In the genomic region with DNA sequence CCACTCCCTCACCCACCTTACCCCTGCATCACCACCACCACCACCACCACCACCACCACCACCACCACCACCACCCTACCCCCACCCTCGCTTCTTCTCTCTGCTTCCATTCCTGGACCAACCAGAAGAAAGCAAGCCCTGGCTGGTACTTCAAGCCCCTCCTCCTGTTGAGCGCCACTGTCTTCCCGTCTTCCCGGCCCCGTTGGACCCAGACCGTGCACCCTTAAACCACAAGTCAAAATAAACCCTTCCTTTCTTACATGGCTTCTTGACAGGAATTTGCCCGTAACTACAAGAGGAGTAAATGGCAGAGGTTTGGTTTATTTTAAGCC, we compare ENCODE assay signal across 13 mouse cellular contexts. TPM values are rescaled to one million over a fixed set of nuclear protein-coding genes. Genes with fewer than 3 reads are reported as not detected.
DNase-seq lines count a peak whose midpoint lies in the region; ATAC-seq and TF ChIP-seq lines count a peak whose summit lies in the region.
"Had no signal": no experiment of that assay in that cellular context is flagged by ENCODE, and none has a peak within 500 bp of the region (broad histone marks: within the 10 kb centered on the region; RNA-seq: fewer than 3 reads in every experiment).

No protein-coding gene starts in this region.

- peak overlapping the region; percentile 58 for H3K4me2 ChIP-seq in liver, embryonic 15.5 days
- H3K4me2 ChIP-seq: hindbrain, embryonic 14.5 days; midbrain, embryonic 15.5 days had no signal

- H3K36me3 ChIP-seq in heart, embryonic 10.5 days, result no peaks in the 10 kb centered on the region
- no peaks in the 10 kb centered on the region for H3K36me3 ChIP-seq in liver, embryonic 15.5 days (replicated peaks)
- H3K36me3 ChIP-seq: forebrain, embryonic 12.5 days; midbrain, embryonic 15.5 days had no signal

- DNase-seq in heart, embryonic 10.5 days (ENCODE audit: low spot score), result no peak
- DNase-seq in heart, postnatal 14 days, result no peak
- DNase-seq in left cerebral cortex, adult 2 months (ENCODE audit: extremely low spot score in 1 of 2, low spot score in 2 of 2), result no peak
- DNase-seq in left cerebral cortex, adult 11 months (ENCODE audit: low spot score), result no peak
- no peak for DNase-seq in left cerebral cortex, adult 8-10 months (ENCODE audit: low spot score in 2 of 2)
- DNase-seq: embryo, embryonic 11 days; gastrocnemius, adult 2 months had no signal

- intact Hi-C loops in heart, postnatal 14 days (cut with DNase I), result no loop called here
- intact Hi-C loops in left cerebral cortex, adult 2 months (cut with DNase I), result loop anchor here (1.0 to 10.0 kb wide), 4 partner anchors 26 to 173 kb away; no protein-coding TSS in a partner anchor

- TF ChIP-seq CTCF in left cerebral cortex, adult 2 months (IDR thresholded peaks at IDR 0.05), result no peak
- TF ChIP-seq CTCF in cortical plate, adult 2 months (IDR thresholded peaks at IDR 0.05; ENCODE audit: extremely low read depth, insufficient read depth, low read length), result no peak

- peaks cover 4% of the 10 kb centered on the region; the same call in 1 of the 2 replicates for H3K9me3 ChIP-seq in heart, embryonic 10.5 days
- H3K9me3 ChIP-seq in liver, embryonic 15.5 days (replicated peaks), result peaks cover 5% of the 10 kb centered on the region; the same call in 1 of the 2 replicates
- H3K9me3 ChIP-seq: midbrain, embryonic 15.5 days had no signal

- ATAC-seq in liver, embryonic 15.5 days (ENCODE audit: insufficient read depth), result peak; percentile 40
- no peak for ATAC-seq in CD4-positive, CD25-positive, alpha-beta regulatory T cell, adult 4 months
- ATAC-seq: midbrain, embryonic 15.5 days had no signal

- H3K4me1 ChIP-seq in heart, embryonic 10.5 days, result 0 out of 2 replicates have a peak, but pooled peaks cover 6% of the 10 kb centered on the region
- peaks cover 5% of the 10 kb centered on the region; the same call in 1 of the 2 replicates for H3K4me1 ChIP-seq in cortical plate, adult 2 months (ENCODE audit: control insufficient read depth, insufficient read depth, low read length)
- H3K4me1 ChIP-seq in liver, embryonic 15.5 days (replicated peaks), result peaks cover 15% of the 10 kb centered on the region; the same call in 1 of the 2 replicates
- H3K4me1 ChIP-seq: midbrain, embryonic 15.5 days had no signal

- TF ChIP-seq POLR2A in cortical plate, adult 2 months (IDR thresholded peaks at IDR 0.05; ENCODE audit: extremely low read depth, insufficient read depth, low read length), result no peak

- H3K27me3 ChIP-seq in heart, embryonic 10.5 days (ENCODE audit: insufficient read depth, poor library complexity, severe bottlenecking), result no peaks in the 10 kb centered on the region
- 0 out of 2 replicates have a peak, but pooled peaks cover 9% of the 10 kb centered on the region for H3K27me3 ChIP-seq in liver, embryonic 15.5 days
- H3K27me3 ChIP-seq: forebrain, embryonic 12.5 days; midbrain, embryonic 15.5 days had no signal

- H3K9ac ChIP-seq in liver, embryonic 15.5 days, result no peak overlapping the region
- H3K9ac ChIP-seq: forebrain, embryonic 12.5 days; hindbrain, embryonic 14.5 days; midbrain, embryonic 15.5 days had no signal

- peak overlapping the region; percentile 48 for H3K4me3 ChIP-seq in heart, embryonic 10.5 days
- no peak overlapping the region for H3K4me3 ChIP-seq in left cerebral cortex, adult 2 months
- H3K4me3 ChIP-seq in cortical plate, adult 2 months (ENCODE audit: insufficient read depth, low read length), result no peak overlapping the region
- H3K4me3 ChIP-seq in liver, embryonic 15.5 days (replicated peaks), result peak overlapping the region; percentile 48
- H3K4me3 ChIP-seq: forebrain, embryonic 12.5 days; midbrain, embryonic 15.5 days had no signal

- WGBS in heart, embryonic 10.5 days, result 77% methylated on average over 6 of the region's 7 CpGs
- WGBS in liver, embryonic 15.5 days (ENCODE audit: insufficient replicate concordance), result 51% methylated on average over 7 of the region's 7 CpGs

- H3K27ac ChIP-seq in heart, embryonic 10.5 days, result no peak overlapping the region
- H3K27ac ChIP-seq in left cerebral cortex, adult 2 months, result peak overlapping the region; percentile 61
- H3K27ac ChIP-seq in cortical plate, adult 2 months (ENCODE audit: insufficient read depth, low read length), result peak overlapping the region; percentile 87
- H3K27ac ChIP-seq in liver, embryonic 15.5 days (replicated peaks), result no peak overlapping the region
- H3K27ac ChIP-seq: forebrain, embryonic 12.5 days; gastrocnemius, adult 2 months; hindbrain, embryonic 14.5 days; midbrain, embryonic 15.5 days had no signal

RNA-seq across cellular contexts. Expression of a gene that starts 28.1 kb away (rescaled TPM):
- 62.9 and 76.4 TPM in 2 replicates for polyA plus RNA-seq in heart, embryonic 10.5 days (2016; fragmentation: Nextera tagmentation; extraction: Ambion mirVana)
- 10 to 100 TPM; 10.3 TPM for total RNA-seq in heart, postnatal 14 days (2021)
- 10 to 100 TPM; 12.9 to 13.0 TPM for total RNA-seq in left cerebral cortex, adult 2 months (2021)
- polyA plus RNA-seq in cortical plate, adult 2 months (2012; rRNA removed), result 14.0 and 15.5 TPM in 2 replicates
- polyA plus RNA-seq in liver, embryonic 15.5 days (2015; fragmentation: Nextera tagmentation; extraction: Ambion mirVana), result 77.5 and 87.2 TPM in 2 replicates
- 100 to 1,000 TPM; 135 to 144 TPM for polyA plus RNA-seq in CD4-positive, CD25-positive, alpha-beta regulatory T cell, adult 4 months (2017; shearing (Covaris generic))
- 10 to 100 TPM; 19.4 to 24.9 (median 20.6) TPM for total RNA-seq in left cerebral cortex, adult 8-10 months (2022)

Comparison
In these comparisons a context has a peak if more than half of its experiments do, and no peak if none do; other contexts are left out.
1. H3K27ac ChIP-seq: peak in left cerebral cortex, adult 2 months (single experiment) and cortical plate, adult 2 months (single experiment); none in heart, embryonic 10.5 days (single experiment) and liver, embryonic 15.5 days (single experiment).
2. H3K4me3 ChIP-seq: peak in heart, embryonic 10.5 days (single experiment) and liver, embryonic 15.5 days (single experiment); none in left cerebral cortex, adult 2 months (single experiment) and cortical plate, adult 2 months (single experiment).